Mouse (Mus musculus) pancreas, adult 10 weeks (tissue): ENCODE measurements around the gene Sgsm3. TPM values are rescaled to one million over a fixed set of nuclear protein-coding genes. Genes with fewer than 3 reads are reported as not detected.

ENCODE experiments used
- polyA plus RNA-seq: library from polyadenylated mRNA; stranded (reverse); fragments of 350-450 nt; fragmentation: Illumina TruSeq; extraction: RNeasy Lipid Tissue Mini Kit (QIAGEN cat#74804); gene quantifications from one replicate; pipeline ENCODE4 v1.2.3, GENCODE M21; 2015; ENCODE audit warnings: low read depth, low replicate concordance; ENCODE audit not compliant: insufficient read depth

Sgsm3 gene
- polyA plus RNA-seq: 48.8 TPM

GRCm38 (mm10) chr15:80977620-80978334 is at the start of gene Sgsm3:
TSS of gene Sgsm3 (plus strand) at chr15:80977765.

GRCm38 (mm10) chr15:80948145-80949135 is 29.1 kb upstream of the Sgsm3 start, which contains the start of gene Adsl:
TSS of gene Adsl (plus strand) at chr15:80948490.

Other genes starting within 250 kb of the Sgsm3 start
- 10.9 TPM for gene Adsl, start 29.3 kb upstream of the Sgsm3 start, polyA plus RNA-seq
- gene Mrtfa, start 213.0 kb downstream of the Sgsm3 start, polyA plus RNA-seq: 3.3 TPM